Mouse (Mus musculus) intestine, embryonic 14.5 days (tissue): ENCODE data around the gene Casq1. TPM values are rescaled to one million over a fixed set of nuclear protein-coding genes. Genes with fewer than 3 reads are reported as not detected.

ENCODE experiments used
- ATAC-seq: fragments of 200-750 bp; cut with Nextera tagmentation; replicated peaks from 2 replicates; pipeline ENCODE4 v1.8.0; 2017; ENCODE audit warnings: low read depth, moderate number of reproducible peaks, moderate TSS enrichment, moderate library complexity; ENCODE audit not compliant: low FRiP score, low TSS enrichment
- DNase-seq: peaks from one replicate; pipeline ENCODE4 v3.0.0-alpha.2; 2018; ENCODE audit warnings: low spot score
- H3K27ac ChIP-seq: fragments of 300-500 bp; sonication (generic); 2 replicates; pipeline ENCODE4 v1.5.1; 2014; ENCODE audit warnings: low read depth, mild to moderate bottlenecking, control low read depth
- H3K27me3 ChIP-seq: fragments of 300-500 bp; sonication (generic); replicated peaks from 2 replicates; pipeline ENCODE4 v1.6.1; 2014; ENCODE audit warnings: low read length, control low read depth; ENCODE audit not compliant: control insufficient read depth, insufficient read depth
- H3K36me3 ChIP-seq: fragments of 300-500 bp; sonication (generic); 2 replicates; pipeline ENCODE4 v1.6.1; 2014; ENCODE audit warnings: low read length, control low read depth; ENCODE audit not compliant: control insufficient read depth, insufficient read depth
- H3K4me1 ChIP-seq: fragments of 300-500 bp; sonication (generic); replicated peaks from 2 replicates; pipeline ENCODE4 v1.6.1; 2014; ENCODE audit warnings: low read length, control low read depth, mixed read lengths; ENCODE audit not compliant: control insufficient read depth, insufficient read depth
- H3K4me2 ChIP-seq: fragments of 300-500 bp; sonication (generic); 2 replicates; pipeline ENCODE4 v1.6.1; 2014; ENCODE audit warnings: low read length
- H3K4me3 ChIP-seq: fragments of 300-500 bp; sonication (generic); 2 replicates; pipeline ENCODE4 v1.5.1; 2014; ENCODE audit warnings: low read depth, low read length, control low read depth, mixed read lengths
- H3K9ac ChIP-seq: fragments of 300-500 bp; sonication (generic); 2 replicates; pipeline ENCODE4 v1.6.1; 2014; ENCODE audit warnings: mild to moderate bottlenecking, low read length
- H3K9me3 ChIP-seq: fragments of 300-500 bp; sonication (generic); 2 replicates; pipeline ENCODE4 v1.6.1; 2016; ENCODE audit warnings: low read length, control low read depth; ENCODE audit not compliant: control insufficient read depth
- WGBS: fragments of 180-500 bp; shearing (Covaris S2); extraction: QIAGEN DNeasy Blood & Tissue Kit; methylation state at CpG from one replicate; pipeline ENCODE4 v1.1.7; 2014; 5-methylcytosine and 5-hydroxymethylcytosine counted together
- polyA plus RNA-seq: library from polyadenylated mRNA; unstranded; fragments of >200 nt; fragmentation: Nextera tagmentation; extraction: Ambion mirVana; gene quantifications from 2 replicates; pipeline ENCODE4 v1.2.1, GENCODE M21; 2014

Casq1 gene
- polyA plus RNA-seq, 1 experiment from 2014 or later: 20.4 TPM

DNA sequence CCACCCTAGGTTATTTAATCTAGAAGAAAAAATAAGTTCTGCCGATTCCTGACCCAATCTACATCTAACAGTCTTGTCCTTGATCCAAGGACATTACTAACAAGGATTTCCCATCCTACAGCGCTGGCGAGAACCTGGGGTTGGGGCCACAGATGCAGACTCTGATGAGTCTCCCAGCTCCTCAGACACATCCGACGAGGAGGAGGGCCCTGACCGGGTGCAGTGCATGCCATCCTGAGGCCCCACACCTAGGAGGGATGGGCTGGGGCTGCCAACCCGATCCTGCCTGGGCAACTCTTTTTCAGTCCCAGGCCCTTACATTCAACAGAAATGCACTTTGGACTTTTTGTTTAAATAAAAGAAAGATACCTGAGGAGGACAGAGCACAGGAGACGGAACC lies 25.2 kb downstream of the Casq1 start:
- peaks cover 93% of the 10 kb centered on the region for H3K36me3 ChIP-seq
- no peak overlapping the region for H3K9ac ChIP-seq
- no peaks in the 10 kb centered on the region for H3K4me1 ChIP-seq
- H3K4me3 ChIP-seq: no peak overlapping the region
- no peak for ATAC-seq
- WGBS: 76% methylated on average over 8 of the region's 8 CpGs
- no peak overlapping the region for H3K4me2 ChIP-seq
- no peak overlapping the region for H3K27ac ChIP-seq
- H3K9me3 ChIP-seq: no peaks in the 10 kb centered on the region
- H3K27me3 ChIP-seq: no peaks in the 10 kb centered on the region
- DNase-seq: no peak

DNA sequence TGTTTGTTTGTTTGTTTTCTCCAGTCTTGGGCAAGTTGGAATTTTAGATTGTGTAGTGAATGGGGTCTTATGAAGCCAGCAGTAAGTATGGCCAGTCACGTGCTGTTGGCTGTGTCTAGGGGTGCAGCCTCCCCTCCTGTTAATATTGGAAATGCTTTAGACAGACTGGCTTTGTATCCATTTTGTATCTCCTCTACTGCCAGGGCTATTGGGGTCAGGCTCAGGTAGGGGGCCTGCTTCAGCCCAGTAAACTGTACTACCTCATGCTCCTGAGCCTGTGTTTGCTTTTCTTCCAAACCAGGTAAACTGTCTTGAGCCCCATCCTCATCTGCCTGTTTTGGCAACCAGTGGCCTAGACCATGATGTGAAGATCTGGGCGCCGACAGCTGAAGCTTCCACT lies 27.5 kb downstream of the Casq1 start:
- Histone ChIP-seq H3K4me1 (no peaks in the 10 kb centered on the region), H3K4me3 (no peak overlapping the region), H3K27me3 (no peaks in the 10 kb centered on the region), H3K27ac (no peak overlapping the region), H3K9me3 (no peaks in the 10 kb centered on the region), H3K36me3 (peaks cover 95% of the 10 kb centered on the region), H3K4me2 (no peak overlapping the region), H3K9ac (no peak overlapping the region)
- WGBS: 84% methylated on average over 3 of the region's 3 CpGs
- DNase-seq (no peak), ATAC-seq (no peak)

DNA sequence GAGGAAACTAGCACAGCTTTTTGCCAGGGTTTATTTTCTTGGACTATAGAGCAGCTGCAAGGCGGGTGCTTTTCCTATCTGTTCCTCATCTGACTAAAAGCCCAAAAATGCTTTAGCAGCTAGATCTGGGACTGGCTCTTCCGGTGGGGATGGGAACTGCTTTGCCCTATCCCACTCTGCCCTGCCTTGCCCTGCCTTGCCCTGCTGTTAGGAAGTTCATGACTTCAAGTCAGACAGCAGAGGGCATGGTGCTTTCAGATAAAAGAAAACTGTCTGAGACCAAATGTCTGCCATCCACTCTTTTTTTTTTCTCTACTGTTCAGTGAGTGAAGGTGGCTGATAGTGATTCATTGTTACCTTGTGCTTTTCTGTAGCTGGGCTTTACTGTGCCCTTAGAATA lies 28.1 kb downstream of the Casq1 start:
- H3K4me3 ChIP-seq: no peak overlapping the region
- no peaks in the 10 kb centered on the region for H3K27me3 ChIP-seq
- H3K9ac ChIP-seq: no peak overlapping the region
- no peaks in the 10 kb centered on the region for H3K9me3 ChIP-seq
- peaks cover 95% of the 10 kb centered on the region for H3K36me3 ChIP-seq
- DNase-seq: no peak
- no peak overlapping the region for H3K4me2 ChIP-seq
- H3K27ac ChIP-seq: no peak overlapping the region
- H3K4me1 ChIP-seq: no peaks in the 10 kb centered on the region
- 90% methylated on average over 2 of the region's 2 CpGs for WGBS
- no peak for ATAC-seq

DNA sequence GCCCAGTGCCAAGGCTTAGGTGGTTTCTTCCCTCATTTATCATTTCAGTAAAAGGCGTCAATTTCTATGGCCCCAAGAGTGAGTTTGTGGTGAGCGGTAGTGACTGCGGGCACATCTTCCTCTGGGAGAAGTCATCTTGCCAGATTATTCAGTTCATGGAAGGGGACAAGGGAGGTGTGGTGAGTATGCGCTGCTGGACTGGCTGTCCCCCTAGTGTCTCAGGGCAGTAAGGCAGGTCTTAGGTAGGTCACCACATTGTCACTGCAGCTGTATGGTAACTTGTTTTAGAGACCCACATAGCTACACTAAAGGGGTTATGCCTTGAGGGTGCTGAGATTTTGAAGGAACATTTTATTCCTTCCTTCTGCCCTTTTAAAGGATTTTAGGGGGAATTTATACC lies 30.8 kb downstream of the Casq1 start:
- Histone ChIP-seq H3K36me3 (peaks cover 86% of the 10 kb centered on the region), H3K4me3 (no peak overlapping the region), H3K27me3 (no peaks in the 10 kb centered on the region), H3K27ac (no peak overlapping the region), H3K9me3 (no peaks in the 10 kb centered on the region), H3K4me1 (no peaks in the 10 kb centered on the region), H3K9ac (no peak overlapping the region), H3K4me2 (no peak overlapping the region)
- no peak for DNase-seq
- ATAC-seq: no peak
- WGBS: 76% methylated on average over 4 of the region's 4 CpGs

DNA sequence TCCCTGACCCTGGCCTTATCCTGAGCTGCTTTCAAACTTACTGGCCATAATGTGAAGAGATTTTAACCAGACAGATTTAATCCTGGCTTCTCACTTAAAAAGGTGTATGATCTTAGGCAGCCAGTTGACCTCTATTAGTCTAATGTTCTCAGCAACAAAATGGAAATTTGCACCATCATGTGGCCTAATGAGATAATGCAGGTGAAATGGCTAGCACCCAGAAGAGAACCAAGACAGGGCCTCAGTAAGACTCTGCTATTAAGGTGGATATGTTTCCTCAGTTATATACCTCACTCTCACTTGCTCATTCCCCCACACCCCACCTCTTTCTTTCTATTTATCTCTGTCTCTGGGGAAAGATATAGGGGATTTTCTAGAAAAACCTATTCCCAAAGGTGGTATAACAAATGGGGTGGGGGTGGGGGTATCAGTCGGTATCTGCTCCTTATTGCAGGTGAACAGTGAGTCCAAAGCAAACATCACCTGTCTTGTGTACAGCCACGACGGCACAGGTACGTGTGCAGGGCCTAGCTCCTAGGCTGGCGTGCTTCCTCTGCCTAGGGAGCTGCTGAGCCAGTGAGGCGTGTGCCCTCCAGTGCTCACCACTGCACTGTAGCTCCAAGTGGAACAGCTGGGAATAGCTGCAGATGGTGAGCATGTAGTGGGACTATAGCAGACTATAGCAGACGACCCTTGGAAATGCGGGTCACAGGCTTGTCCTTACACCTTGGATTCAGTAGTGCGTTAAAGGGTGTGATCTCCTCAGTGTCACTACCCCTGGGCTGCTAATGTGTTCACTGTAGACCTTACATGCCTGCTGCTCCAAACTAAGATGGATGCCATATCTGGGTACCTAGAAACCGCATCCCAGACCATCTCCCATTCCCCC lies 33.0 kb downstream of the Casq1 start:
- H3K9ac ChIP-seq: no peak overlapping the region
- H3K27ac ChIP-seq: no peak overlapping the region
- H3K4me3 ChIP-seq: no peak overlapping the region
- ATAC-seq (0 out of 2 replicates have a peak, but pooled peaks have one; percentile 54), DNase-seq (no peak)
- H3K36me3 ChIP-seq: peaks cover 83% of the 10 kb centered on the region
- H3K27me3 ChIP-seq: no peaks in the 10 kb centered on the region
- no peaks in the 10 kb centered on the region for H3K4me1 ChIP-seq
- no peak overlapping the region for H3K4me2 ChIP-seq
- WGBS: 90% methylated on average over 10 of the region's 10 CpGs
- no peaks in the 10 kb centered on the region for H3K9me3 ChIP-seq

DNA sequence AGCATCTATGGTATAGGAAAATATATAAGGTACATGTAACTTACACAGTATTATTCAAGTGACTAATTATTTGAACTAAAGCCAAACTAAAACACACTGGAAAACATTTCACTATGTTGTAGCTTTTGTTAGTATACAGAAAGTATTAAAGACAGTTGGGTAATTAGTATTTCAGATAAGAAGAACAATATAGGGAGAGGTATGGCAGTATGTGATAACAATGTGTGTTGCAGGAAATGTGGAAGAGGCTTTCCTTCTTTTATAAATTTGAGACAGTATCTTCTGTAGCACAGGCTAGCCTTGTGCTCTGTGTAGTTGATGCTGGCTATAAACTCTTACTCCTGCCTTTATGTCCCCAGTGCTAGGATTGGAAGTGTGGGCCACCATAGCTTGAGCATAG lies 35.8 kb downstream of the Casq1 start:
- Histone ChIP-seq H3K27me3 (no peaks in the 10 kb centered on the region), H3K4me3 (no peak overlapping the region), H3K27ac (no peak overlapping the region), H3K36me3 (peaks cover 82% of the 10 kb centered on the region), H3K9me3 (no peaks in the 10 kb centered on the region), H3K9ac (no peak overlapping the region), H3K4me2 (no peak overlapping the region), H3K4me1 (no peaks in the 10 kb centered on the region)
- no peak for DNase-seq
- no peak for ATAC-seq

DNA sequence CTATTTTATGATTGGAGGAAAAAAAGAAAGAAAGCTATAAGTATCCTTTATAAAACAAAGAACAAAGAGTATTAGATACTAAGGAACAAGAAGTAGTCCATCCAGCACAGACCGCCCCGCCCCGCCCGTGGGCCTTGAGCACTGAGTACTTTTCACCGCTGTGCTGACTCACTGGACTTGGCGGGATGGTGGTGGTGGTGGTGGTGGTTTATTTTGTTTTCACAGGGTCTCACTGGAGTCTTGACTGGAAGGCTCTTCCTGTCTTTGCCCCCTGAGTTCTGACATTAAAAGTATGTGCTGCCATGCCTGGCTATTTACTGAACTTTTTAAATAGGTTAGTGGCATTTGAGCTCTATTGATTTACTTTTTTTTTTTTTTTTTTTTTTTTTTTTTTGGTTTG lies 36.6 kb downstream of the Casq1 start:
- H3K4me2 ChIP-seq: no peak overlapping the region
- H3K9ac ChIP-seq: no peak overlapping the region
- H3K27ac ChIP-seq: no peak overlapping the region
- ATAC-seq: no peak
- H3K36me3 ChIP-seq: peaks cover 82% of the 10 kb centered on the region
- H3K4me1 ChIP-seq: no peaks in the 10 kb centered on the region
- no peak overlapping the region for H3K4me3 ChIP-seq
- WGBS: 93% methylated on average over 6 of the region's 6 CpGs
- no peak for DNase-seq
- H3K27me3 ChIP-seq: no peaks in the 10 kb centered on the region
- H3K9me3 ChIP-seq: no peaks in the 10 kb centered on the region

DNA sequence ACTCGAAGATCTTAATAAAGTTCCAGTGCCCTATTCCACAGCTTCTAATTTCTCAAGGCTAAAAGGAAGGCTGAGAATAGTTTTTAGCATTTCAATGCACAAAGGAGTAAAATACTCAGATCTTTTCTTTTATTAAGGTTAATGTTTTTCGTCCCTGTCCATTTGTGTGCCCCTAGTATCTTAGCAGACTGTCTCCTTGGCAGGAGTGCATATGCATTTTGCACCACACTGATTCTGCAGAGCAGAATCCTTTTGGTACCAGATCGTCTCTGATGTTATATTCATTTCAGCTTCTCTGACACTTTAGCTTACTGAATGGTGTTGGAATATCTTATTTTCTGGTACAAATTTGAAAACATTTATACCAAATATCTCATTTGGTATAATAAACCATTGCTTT lies 37.9 kb downstream of the Casq1 start:
- Histone ChIP-seq H3K27me3 (no peaks in the 10 kb centered on the region), H3K27ac (no peak overlapping the region), H3K9me3 (no peaks in the 10 kb centered on the region), H3K4me2 (no peak overlapping the region), H3K4me1 (no peaks in the 10 kb centered on the region), H3K9ac (no peak overlapping the region), H3K36me3 (peaks cover 82% of the 10 kb centered on the region), H3K4me3 (no peak overlapping the region)
- ATAC-seq (no peak), DNase-seq (no peak)
- WGBS: 91% methylated on average over 3 of the region's 3 CpGs

DNA sequence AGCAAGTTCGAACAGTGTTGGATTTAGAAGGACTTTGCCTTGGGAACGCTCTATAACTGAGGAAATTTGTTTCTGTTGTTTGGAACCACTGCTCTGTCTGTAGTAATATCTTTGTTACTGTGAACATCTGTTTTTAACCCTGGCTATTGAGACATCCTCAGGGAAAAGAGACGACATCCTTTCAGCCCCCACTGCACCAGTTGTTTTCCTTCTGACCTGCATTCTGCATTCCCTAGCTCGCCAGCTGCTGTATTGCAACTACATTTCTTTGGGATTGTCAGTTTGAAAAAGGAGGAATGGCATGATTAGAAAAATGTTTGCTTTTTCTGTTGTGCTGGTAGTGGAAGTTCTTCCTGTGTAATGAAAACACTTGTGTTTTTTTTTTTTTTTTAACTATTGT lies 38.8 kb downstream of the Casq1 start:
- WGBS: 62% methylated on average over 4 of the region's 4 CpGs
- ATAC-seq (no peak), DNase-seq (no peak)

More for the DNA sequence above, 38.8 kb downstream of the Casq1 start:
- Histone ChIP-seq H3K27ac (no peak overlapping the region), H3K4me3 (no peak overlapping the region), H3K4me1 (no peaks in the 10 kb centered on the region), H3K36me3 (peaks cover 80% of the 10 kb centered on the region), H3K9ac (no peak overlapping the region), H3K9me3 (no peaks in the 10 kb centered on the region), H3K4me2 (no peak overlapping the region), H3K27me3 (no peaks in the 10 kb centered on the region)
